Mouse (Mus musculus) heart, embryonic 11.5 days (tissue): ENCODE results near the gene Rad18. TPM values are rescaled to one million over a fixed set of nuclear protein-coding genes. Genes with fewer than 3 reads are reported as not detected.

Source experiments
- ATAC-seq: fragments of 200-750 bp; cut with Nextera tagmentation; replicated peaks from 2 replicates; pipeline ENCODE4 v1.8.0; 2017; ENCODE audit warnings: moderate library complexity; ENCODE audit not compliant: insufficient number of reproducible peaks, low FRiP score, low TSS enrichment
- H3K27ac ChIP-seq: fragments of 300-500 bp; sonication (generic); 2 replicates; pipeline ENCODE4 v1.5.1; 2014; ENCODE audit warnings: mild to moderate bottlenecking, low read depth, low read length
- H3K27me3 ChIP-seq: fragments of 300-500 bp; sonication (generic); 2 replicates; pipeline ENCODE4 v1.6.1; 2014; ENCODE audit warnings: mild to moderate bottlenecking, low read length, mixed read lengths; ENCODE audit not compliant: control insufficient read depth, insufficient read depth
- H3K36me3 ChIP-seq: fragments of 300-500 bp; sonication (generic); 2 replicates; pipeline ENCODE4 v1.6.1; 2014; ENCODE audit warnings: mild to moderate bottlenecking, low read length, moderate library complexity, mixed read lengths; ENCODE audit not compliant: control insufficient read depth, insufficient read depth
- H3K4me1 ChIP-seq: fragments of 300-500 bp; sonication (generic); 2 replicates; pipeline ENCODE4 v1.6.1; 2014; ENCODE audit warnings: low read length; ENCODE audit not compliant: control insufficient read depth, insufficient read depth
- H3K4me2 ChIP-seq: fragments of 300-500 bp; sonication (generic); 2 replicates; pipeline ENCODE4 v1.6.1; 2014; ENCODE audit warnings: mild to moderate bottlenecking, moderate library complexity
- H3K4me3 ChIP-seq: fragments of 300-500 bp; sonication (generic); 2 replicates; pipeline ENCODE4 v1.5.1; 2014; ENCODE audit warnings: low read depth, low read length
- H3K9ac ChIP-seq: fragments of 300-500 bp; sonication (generic); 2 replicates; pipeline ENCODE4 v1.6.1; 2014; ENCODE audit warnings: mild to moderate bottlenecking, low read depth, low read length, moderate library complexity
- H3K9me3 ChIP-seq: fragments of 300-500 bp; sonication (generic); replicated peaks from 2 replicates; pipeline ENCODE4 v1.6.1; 2016; ENCODE audit warnings: low read length; ENCODE audit not compliant: control insufficient read depth
- WGBS: fragments of 180-500 bp; shearing (Covaris S2); extraction: QIAGEN DNeasy Blood & Tissue Kit; methylation state at CpG from one replicate; pipeline ENCODE4 v1.1.7; 2014; ENCODE audit not compliant: insufficient replicate concordance; 5-methylcytosine and 5-hydroxymethylcytosine counted together
- polyA plus RNA-seq: library from polyadenylated mRNA; unstranded; fragments of >200 nt; fragmentation: Nextera tagmentation; extraction: Ambion mirVana; gene quantifications from 2 replicates; pipeline ENCODE4 v1.2.1, GENCODE M21; 2014

Rad18 gene
- polyA plus RNA-seq, 1 experiment from 2014 or later = 24.8 TPM

GRCm38 (mm10) chr6:112630291-112630690 is 66.2 kb downstream of the Rad18 start:
- Histone ChIP-seq H3K27me3 (no peaks in the 10 kb centered on the region), H3K9me3 (no peaks in the 10 kb centered on the region), H3K4me2 (no peak overlapping the region), H3K4me1 (no peaks in the 10 kb centered on the region), H3K4me3 (no peak overlapping the region), H3K27ac (no peak overlapping the region), H3K9ac (no peak overlapping the region), H3K36me3 (no peaks in the 10 kb centered on the region)
- 96% methylated on average over 4 of the region's 4 CpGs for WGBS
- no peak for ATAC-seq

GRCm38 (mm10) chr6:112628301-112628700 is 68.2 kb downstream of the Rad18 start:
- Histone ChIP-seq H3K27me3 (no peaks in the 10 kb centered on the region), H3K36me3 (no peaks in the 10 kb centered on the region), H3K27ac (no peak overlapping the region), H3K9ac (no peak overlapping the region), H3K9me3 (no peaks in the 10 kb centered on the region), H3K4me2 (no peak overlapping the region), H3K4me1 (no peaks in the 10 kb centered on the region), H3K4me3 (no peak overlapping the region)
- no peak for ATAC-seq
- 91% methylated on average over 8 of the region's 8 CpGs for WGBS

GRCm38 (mm10) chr6:112622321-112622720 is 74.2 kb downstream of the Rad18 start:
- H3K9ac ChIP-seq = no peak overlapping the region
- ATAC-seq = no peak
- no peaks in the 10 kb centered on the region for H3K36me3 ChIP-seq
- H3K4me2 ChIP-seq = no peak overlapping the region
- no peaks in the 10 kb centered on the region for H3K4me1 ChIP-seq
- H3K4me3 ChIP-seq = no peak overlapping the region
- H3K27ac ChIP-seq = no peak overlapping the region
- no peaks in the 10 kb centered on the region for H3K27me3 ChIP-seq
- no peaks in the 10 kb centered on the region for H3K9me3 ChIP-seq
- 82% methylated on average over 4 of the region's 4 CpGs for WGBS

GRCm38 (mm10) chr6:112620027-112620426 is 76.5 kb downstream of the Rad18 start:
- Histone ChIP-seq H3K9ac (no peak overlapping the region), H3K27me3 (no peaks in the 10 kb centered on the region), H3K4me1 (no peaks in the 10 kb centered on the region), H3K4me3 (no peak overlapping the region), H3K36me3 (no peaks in the 10 kb centered on the region), H3K27ac (no peak overlapping the region), H3K4me2 (no peak overlapping the region), H3K9me3 (no peaks in the 10 kb centered on the region)
- WGBS = 84% methylated on average over 5 of the region's 5 CpGs
- no peak for ATAC-seq

GRCm38 (mm10) chr6:112617728-112618318 is 78.7 kb downstream of the Rad18 start:
- Histone ChIP-seq H3K4me1 (no peaks in the 10 kb centered on the region), H3K9ac (no peak overlapping the region), H3K4me3 (no peak overlapping the region), H3K9me3 (no peaks in the 10 kb centered on the region), H3K36me3 (no peaks in the 10 kb centered on the region), H3K27me3 (no peaks in the 10 kb centered on the region), H3K27ac (no peak overlapping the region), H3K4me2 (no peak overlapping the region)
- no peak for ATAC-seq
- WGBS = 90% methylated on average over 4 of the region's 4 CpGs

- Histone ChIP-seq H3K4me1 (no peaks in the 10 kb centered on the region), H3K4me3 (no peak overlapping the region), H3K9me3 (no peaks in the 10 kb centered on the region), H3K9ac (no peak overlapping the region), H3K36me3 (no peaks in the 10 kb centered on the region), H3K4me2 (no peak overlapping the region), H3K27me3 (no peaks in the 10 kb centered on the region), H3K27ac (no peak overlapping the region)
- ATAC-seq = no peak
- WGBS = 79% methylated on average over 4 of the region's 4 CpGs
These were observed 87.5 kb downstream of the Rad18 start for GRCm38 (mm10) chr6:112609027-112609426.

- no peak for ATAC-seq
- Histone ChIP-seq H3K4me1 (no peaks in the 10 kb centered on the region), H3K27me3 (no peaks in the 10 kb centered on the region), H3K9ac (no peak overlapping the region), H3K4me3 (no peak overlapping the region), H3K36me3 (no peaks in the 10 kb centered on the region), H3K9me3 (no peaks in the 10 kb centered on the region), H3K4me2 (no peak overlapping the region), H3K27ac (no peak overlapping the region)
These were observed 92.6 kb downstream of the Rad18 start for GRCm38 (mm10) chr6:112603866-112604265.

- 81% methylated on average over 7 of the region's 7 CpGs for WGBS
- ATAC-seq = no peak
- Histone ChIP-seq H3K4me2 (no peak overlapping the region), H3K9me3 (no peaks in the 10 kb centered on the region), H3K4me1 (no peaks in the 10 kb centered on the region), H3K9ac (no peak overlapping the region), H3K27me3 (no peaks in the 10 kb centered on the region), H3K4me3 (no peak overlapping the region), H3K27ac (no peak overlapping the region), H3K36me3 (no peaks in the 10 kb centered on the region)
These were observed 101.5 kb downstream of the Rad18 start for GRCm38 (mm10) chr6:112594971-112595370.

GRCm38 (mm10) chr6:112587912-112588311 is 108.6 kb downstream of the Rad18 start:
- Histone ChIP-seq H3K9me3 (no peaks in the 10 kb centered on the region), H3K27ac (no peak overlapping the region), H3K4me3 (no peak overlapping the region), H3K27me3 (no peaks in the 10 kb centered on the region), H3K36me3 (no peaks in the 10 kb centered on the region), H3K4me2 (no peak overlapping the region), H3K9ac (no peak overlapping the region), H3K4me1 (no peaks in the 10 kb centered on the region)
- 39% methylated on average over 1 of the region's 1 CpGs for WGBS
- no peak for ATAC-seq
